Mouse (Mus musculus): ENCODE measurements around the gene Acpp.

The Acpp gene

GRCm38 (mm10) chr9:104252637-104253036 is 84.9 kb downstream of the Acpp start:
- DNase-seq (ENCODE audit: low read depth, low spot score), result no peak

- DNase-seq (ENCODE audit: low read depth, low spot score), result no peak
These were observed 85.9 kb downstream of the Acpp start for GRCm38 (mm10) chr9:104251687-104252086.

- DNase-seq (ENCODE audit: low read depth, low spot score), result no peak
These were observed 86.4 kb downstream of the Acpp start for GRCm38 (mm10) chr9:104251111-104251510.

GRCm38 (mm10) chr9:104247307-104247987 is 90.1 kb downstream of the Acpp start:
- no peak for DNase-seq (ENCODE audit: low read depth, low spot score)

GRCm38 (mm10) chr9:104243799-104244466 is 93.6 kb downstream of the Acpp start:
- no peak for DNase-seq (ENCODE audit: low read depth, low spot score)

GRCm38 (mm10) chr9:104240146-104240545 is 97.4 kb downstream of the Acpp start:
- DNase-seq (ENCODE audit: low read depth, low spot score), result no peak

GRCm38 (mm10) chr9:104239076-104239475 is 98.5 kb downstream of the Acpp start:
- DNase-seq (ENCODE audit: low read depth, low spot score), result no peak
